Mouse (Mus musculus): ENCODE results near the gene Sstr4. TPM values are rescaled to one million over a fixed set of nuclear protein-coding genes. Genes with fewer than 3 reads are reported as not detected.

Gene Sstr4
- total RNA-seq, 2 experiments from 2014 or later = 0.28 to 0.47 TPM

DNA sequence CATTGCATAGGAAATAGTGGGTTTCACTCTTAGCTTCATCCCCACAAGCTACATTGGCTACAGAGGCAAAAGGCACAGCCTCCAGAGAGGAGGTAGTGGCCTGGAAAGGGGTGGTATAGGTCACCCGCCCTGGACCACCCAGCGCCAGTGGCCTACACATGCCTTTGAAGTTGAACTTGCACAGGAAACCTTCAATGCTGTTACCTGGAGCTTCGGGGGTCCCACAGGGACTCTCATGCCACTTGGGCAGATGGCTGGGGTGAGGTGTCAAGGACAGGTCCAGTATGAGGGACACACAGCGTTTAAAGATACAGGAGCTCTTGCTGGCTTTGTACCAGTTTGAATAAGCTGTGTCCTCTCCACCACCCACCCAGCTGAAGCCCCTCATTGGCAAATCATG, 47.6 kb downstream of the Sstr4 start:
- intact Hi-C loops (cut with DNase I) = no loop called here
- no peak for DNase-seq
- H3K27ac ChIP-seq = peak overlapping the region; percentile 92
- TF ChIP-seq CTCF (IDR thresholded peaks at IDR 0.05) = no peak
- H3K4me3 ChIP-seq = peak overlapping the region; percentile 70

DNA sequence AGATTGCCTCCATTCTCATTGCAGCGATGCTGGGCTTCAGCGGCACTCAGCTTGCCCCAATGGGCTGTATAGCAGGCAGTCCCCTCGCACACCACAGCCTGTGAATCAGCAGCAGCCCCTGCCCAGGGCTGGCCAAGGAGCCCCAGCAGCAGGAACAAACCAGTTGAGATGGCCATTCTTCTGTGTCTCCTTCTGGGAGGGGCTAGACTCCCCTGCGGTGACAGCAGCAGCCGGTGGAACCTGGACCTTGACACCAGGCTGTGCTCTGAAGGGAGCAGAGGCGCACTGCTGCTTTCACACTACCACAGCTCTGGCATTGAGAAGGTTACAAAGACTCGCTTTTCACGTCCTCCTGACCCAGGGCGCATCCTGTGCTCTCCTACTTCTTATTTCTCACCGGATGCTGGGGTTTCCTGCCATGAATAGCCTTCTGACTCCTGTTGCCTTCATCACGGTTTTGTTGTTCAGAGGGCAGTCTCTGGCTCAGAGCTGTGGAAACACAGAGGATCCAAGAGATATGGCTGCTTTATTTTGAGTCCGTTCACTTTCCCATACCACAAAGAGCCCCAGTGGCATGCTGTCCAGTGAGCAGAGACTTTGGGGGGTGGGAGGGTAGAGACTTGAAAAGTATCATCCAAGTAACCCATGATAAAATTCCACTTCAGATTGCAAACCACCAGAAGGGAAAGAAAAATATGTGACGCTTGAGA, 48.3 kb downstream of the Sstr4 start, which contains the start of gene Cd93:
TSS of gene Cd93 (minus strand) at position 315 of the 710 bp plus-strand sequence.
- DNase-seq = peak; percentile 44
- intact Hi-C loops (cut with DNase I) = no loop called here
- no peak for TF ChIP-seq CTCF (IDR thresholded peaks at IDR 0.05)

DNA sequence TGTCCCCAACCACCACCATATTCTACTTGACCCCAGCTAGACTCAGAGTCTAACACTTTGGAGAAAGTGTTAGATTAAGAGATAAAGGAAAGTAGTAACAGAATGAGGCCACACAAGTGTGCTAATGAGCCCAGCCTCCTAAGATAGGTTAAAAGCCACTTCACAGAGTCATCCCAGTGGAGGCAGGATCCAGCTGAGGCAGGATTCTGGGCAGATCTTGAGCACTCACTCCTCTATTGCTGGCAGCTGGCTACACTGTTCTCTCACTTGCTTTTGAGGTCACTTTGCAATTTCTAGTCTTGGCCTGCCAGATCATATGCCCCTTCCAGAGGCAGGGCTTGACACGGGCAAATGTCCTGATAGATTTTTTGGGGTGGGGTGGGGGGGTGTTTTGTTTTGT, 49.3 kb downstream of the Sstr4 start:
- H3K27ac ChIP-seq = peak overlapping the region; percentile 92
- DNase-seq = no peak
- no peak overlapping the region for H3K4me3 ChIP-seq
- intact Hi-C loops (cut with DNase I) = no loop called here
- TF ChIP-seq CTCF (IDR thresholded peaks at IDR 0.05) = no peak

More for the DNA sequence above, 48.3 kb downstream of the Sstr4 start, which contains the start of gene Cd93:
- H3K27ac ChIP-seq = peak within 1 kb of the TSS; percentile 92
- peak within 1 kb of the TSS; percentile 70 for H3K4me3 ChIP-seq

DNA sequence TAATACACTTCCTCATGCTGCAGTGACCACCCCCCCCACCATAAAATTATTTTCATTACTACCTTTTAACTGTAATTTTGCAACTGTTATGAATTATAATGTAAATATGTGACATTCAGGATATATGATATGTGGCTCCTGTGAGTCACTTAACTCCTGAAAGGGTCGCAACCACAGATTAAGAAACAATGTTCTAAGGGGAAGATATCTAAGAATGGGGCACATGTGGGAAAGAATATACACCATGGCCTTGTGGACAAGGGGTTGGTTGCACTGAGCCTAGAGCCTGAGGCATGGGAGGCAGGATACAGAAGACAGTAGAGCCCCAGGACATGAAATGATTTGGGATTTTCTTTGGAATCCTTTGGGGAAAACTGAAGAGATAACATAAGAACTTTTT, 50.5 kb downstream of the Sstr4 start:
- H3K27ac ChIP-seq = no peak overlapping the region
- intact Hi-C loops (cut with DNase I) = no loop called here
- no peak overlapping the region for H3K4me3 ChIP-seq
- DNase-seq = no peak
- no peak for TF ChIP-seq CTCF (IDR thresholded peaks at IDR 0.05)

Other genes starting within 250 kb of the Sstr4 start
- 10 to 100 TPM; 13.0 to 24.0 TPM for gene Thbd, start 12.8 kb downstream of the Sstr4 start, total RNA-seq (2021)
- 10 to 100 TPM; 12.6 to 16.5 TPM for gene Cd93, start 48.2 kb downstream of the Sstr4 start, total RNA-seq (2021)

All from gastrocnemius, adult 2 months (tissue).